Mouse (Mus musculus): ENCODE measurements around the gene Hps6.

DNA sequence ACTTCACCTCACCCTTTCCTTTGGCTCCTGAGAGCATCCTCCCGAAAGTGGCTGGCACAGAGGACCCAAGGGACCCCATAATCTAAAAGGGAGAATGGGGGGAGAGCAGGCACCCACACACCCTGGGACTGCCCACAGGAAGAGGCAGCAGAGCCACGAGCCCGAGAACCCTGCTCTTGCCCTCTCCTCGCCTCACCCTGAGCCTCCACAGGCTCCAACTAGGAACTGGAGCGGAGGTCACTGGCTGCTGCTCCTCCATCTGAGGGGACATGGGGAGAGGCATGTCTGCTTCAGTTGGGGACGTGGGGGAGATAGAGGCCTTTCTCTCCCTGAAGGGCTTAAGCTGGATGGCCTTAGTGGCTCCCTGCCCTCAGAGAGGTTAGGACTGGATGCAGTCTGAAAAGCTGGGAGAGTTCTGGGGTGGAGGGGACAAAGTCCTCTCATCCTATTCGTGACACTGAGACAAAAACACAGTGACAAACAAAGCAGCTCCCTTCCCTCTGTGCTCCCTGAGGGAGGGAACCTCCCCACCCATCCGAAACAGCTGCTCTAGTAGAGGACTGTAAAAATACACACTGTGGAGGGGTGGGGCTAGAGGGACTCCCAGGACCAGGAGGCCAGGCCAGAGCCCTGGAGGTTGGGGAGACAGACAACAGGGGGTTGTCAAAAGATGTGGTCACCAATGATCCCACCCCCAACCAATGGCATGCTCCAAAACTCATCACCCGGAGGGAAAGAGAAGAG is 28.6 kb downstream of the Hps6 start:
- no peak for TF ChIP-seq CTCF (IDR thresholded peaks at IDR 0.05; ENCODE audit: extremely low read depth, insufficient read depth, insufficient read length, insufficient replicate concordance)
- no peak for TF ChIP-seq POLR2A (IDR thresholded peaks at IDR 0.05; ENCODE audit: low read depth, low read length)

All from spleen, adult 2 months (tissue).